Mouse (Mus musculus): ENCODE measurements around the gene Ercc4.

Ercc4 gene

GRCm38 (mm10) chr16:13147810-13148555 lies 38.5 kb downstream of the Ercc4 start:
- no peak for DNase-seq

DNA sequence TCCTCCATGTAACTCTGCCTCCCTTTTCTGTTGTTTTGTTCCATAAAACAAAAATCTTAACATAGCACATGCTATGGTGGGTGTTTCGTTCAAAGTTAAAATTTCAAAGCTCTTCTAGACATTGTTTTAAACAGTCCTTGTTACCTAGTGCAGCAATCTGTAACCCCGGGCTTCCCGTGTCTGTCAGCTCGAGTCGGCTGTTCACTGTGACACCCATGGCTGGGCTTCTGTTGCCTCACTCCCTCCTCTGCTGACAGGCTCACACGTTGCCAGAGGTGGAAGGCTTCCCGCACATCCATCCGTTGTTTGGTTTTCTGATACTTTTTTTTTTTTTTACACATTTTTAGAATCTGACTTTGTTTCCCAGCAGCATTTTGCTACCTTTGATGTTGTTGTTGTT lies 40.5 kb downstream of the Ercc4 start:
- no peak for DNase-seq

DNA sequence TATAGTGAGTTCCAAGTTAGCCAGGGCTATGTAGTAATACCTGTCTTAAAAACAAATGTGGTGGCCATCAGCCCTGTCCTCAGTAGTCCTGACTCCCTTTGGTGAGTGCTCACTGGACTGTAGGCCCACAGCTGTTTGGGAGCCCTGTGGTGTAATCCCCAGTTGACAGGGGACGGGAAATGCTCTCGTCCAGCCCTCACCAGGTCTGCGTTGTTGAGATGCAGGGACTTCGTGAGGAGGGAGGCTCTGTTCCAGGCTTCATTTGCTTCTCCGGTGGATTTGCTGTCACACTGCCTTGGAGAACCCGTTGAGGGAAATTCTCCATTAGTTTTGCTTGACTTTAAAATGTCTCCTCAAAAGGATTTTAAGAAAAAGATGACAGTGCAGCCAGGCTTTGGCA lies 41.3 kb downstream of the Ercc4 start:
- DNase-seq: no peak

- DNase-seq: no peak
Measured at GRCm38 (mm10) chr16:13152475-13152874, 43.0 kb downstream of the Ercc4 start.

DNA sequence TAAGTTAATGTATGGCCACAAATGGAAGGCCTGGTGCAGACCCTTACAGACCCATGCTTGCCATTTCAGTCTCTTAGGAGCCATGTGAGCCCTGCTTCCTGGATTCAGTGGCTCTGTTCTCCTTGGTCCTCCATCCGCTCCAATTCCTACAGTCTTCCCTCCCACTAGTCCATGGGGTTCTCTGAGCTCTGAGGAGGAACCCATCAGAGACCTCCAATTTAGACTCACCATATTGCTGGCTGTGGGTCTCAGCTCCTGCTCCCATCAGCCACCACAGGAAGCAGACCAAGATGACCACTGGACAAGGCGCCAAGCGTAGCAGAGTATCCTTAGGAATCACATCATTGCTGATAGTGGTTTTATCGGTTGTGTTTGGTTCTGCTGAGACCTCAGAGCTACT lies 43.7 kb downstream of the Ercc4 start:
- DNase-seq: no peak

GRCm38 (mm10) chr16:13154352-13154751 lies 44.9 kb downstream of the Ercc4 start:
- DNase-seq: no peak

DNA sequence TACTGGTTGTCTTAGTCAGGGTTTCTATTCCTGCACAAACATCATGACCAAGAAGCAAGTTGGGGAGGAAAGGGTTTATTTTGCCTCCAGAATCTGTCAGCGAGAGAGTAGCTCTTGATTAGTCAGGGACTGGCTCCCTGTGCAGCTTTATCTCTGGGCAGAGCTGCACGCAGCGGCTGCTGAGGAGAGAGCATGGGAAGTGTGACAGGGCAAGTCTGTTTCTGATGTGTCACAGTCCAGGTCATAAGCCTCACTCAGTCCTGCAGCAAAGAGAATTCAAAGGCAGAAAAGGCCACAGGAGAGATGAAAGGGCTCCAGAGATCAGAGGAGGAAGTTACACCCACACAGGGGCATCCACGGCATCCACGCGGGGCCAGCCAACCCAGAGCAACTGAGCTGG lies 47.8 kb downstream of the Ercc4 start:
- no peak for DNase-seq

- no peak for DNase-seq
Measured at GRCm38 (mm10) chr16:13158153-13158670, 48.7 kb downstream of the Ercc4 start.

DNA sequence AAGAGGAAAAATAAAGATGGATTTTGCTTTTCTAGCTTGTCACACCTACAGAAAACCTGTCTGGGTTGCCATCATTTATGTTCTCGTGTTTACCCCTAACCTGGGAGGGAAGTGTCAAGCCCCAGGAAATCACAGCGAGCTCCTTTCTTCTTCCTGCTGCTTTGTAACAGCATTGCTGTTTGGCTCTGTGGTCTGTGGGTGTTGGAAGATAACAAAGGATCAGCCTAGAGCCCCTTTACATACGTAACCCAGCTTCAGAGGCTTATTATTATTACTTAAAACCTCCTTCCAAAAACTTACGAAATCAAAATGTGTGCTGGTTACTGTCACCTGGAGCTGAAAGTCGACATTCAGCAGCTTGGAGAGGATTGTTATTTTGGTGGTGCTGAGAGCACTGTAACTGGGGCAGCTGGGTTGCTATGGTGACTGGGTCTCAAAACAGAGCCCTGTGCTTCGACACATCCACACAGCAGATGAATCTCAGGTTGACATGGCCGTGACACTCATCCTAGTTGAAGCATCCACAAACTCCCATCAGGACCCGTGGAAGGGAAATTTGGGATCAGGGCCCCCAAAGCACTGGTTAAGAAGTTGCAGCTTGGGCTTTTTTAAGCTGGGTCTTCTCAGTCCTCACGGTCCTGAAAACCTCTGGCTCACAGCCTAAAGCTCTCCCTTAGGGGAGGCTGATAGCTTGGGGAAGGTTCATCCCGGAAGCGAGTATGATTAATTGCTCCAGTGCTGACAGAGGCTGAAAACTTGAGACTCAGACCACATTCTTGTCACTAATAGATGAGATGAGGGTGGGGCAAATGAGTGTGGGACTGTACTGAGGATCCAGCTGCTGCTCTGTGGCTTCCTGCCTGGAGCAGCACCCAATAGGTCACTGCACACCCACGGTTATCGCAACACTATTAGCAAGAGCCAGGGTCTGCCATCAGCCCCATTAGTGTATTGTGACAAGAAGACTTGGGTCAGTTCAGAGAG lies 49.7 kb downstream of the Ercc4 start:
- no peak for DNase-seq

DNA sequence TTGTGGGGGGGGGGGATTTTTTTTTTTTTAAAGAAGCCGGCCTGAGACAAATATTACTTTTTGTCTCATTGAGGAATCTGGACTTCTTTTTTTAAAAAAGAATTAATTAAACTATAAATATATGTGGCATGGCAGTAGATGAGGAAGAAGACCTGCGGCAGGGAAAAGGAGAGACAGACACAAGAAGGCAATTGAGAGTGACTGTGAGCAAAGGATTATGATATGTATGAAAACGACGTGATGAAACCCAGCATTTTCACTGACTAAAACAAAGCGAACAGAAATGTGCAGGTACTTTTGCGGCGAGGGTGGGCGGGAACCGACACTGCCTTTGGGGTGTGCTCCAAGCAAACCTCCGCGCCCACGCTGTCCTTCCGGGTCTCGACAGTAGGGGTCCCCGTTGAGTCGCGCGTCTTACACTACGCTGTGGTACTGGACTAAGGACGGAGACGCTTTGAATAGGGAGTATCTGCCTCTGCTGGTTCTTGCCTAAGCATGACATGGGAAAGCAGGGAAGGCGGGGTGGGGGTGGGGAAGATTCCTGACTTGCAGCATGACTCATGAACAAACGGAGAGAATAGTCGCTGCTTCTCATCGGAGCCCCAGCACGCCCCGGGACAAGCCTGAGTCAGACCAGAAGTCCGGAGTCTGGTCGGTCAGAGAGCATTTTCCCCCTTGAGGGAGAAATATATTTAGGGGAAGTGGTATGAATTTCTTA lies 50.6 kb downstream of the Ercc4 start:
- DNase-seq: peak; percentile 86 to 91

GRCm38 (mm10) chr16:13161516-13161915 lies 52.0 kb downstream of the Ercc4 start:
- no peak for DNase-seq

- DNase-seq: no peak
Measured at GRCm38 (mm10) chr16:13167731-13168130, 58.2 kb downstream of the Ercc4 start.

- DNase-seq: no peak
Measured at GRCm38 (mm10) chr16:13173055-13173742, 63.7 kb downstream of the Ercc4 start.

DNA sequence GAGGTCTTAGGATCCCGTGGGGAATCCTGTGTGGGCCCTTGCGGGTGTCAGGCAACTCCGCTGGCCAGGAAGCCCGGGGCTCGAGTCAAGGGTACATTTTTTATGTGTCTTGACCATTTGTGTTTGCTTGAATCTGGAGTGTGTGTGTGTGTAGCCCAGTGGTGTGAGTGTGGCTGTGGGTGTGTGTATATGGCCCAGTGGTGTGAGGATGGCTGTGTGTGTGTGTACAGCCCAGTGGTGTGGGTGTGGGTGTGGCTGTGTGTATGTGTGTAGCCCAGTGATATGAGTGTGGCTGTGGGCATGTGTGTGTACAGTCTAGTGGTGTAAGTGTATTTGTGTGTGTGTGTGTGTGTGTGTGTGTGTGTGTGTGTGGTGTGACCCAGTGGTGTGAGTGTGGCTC lies 73.0 kb downstream of the Ercc4 start:
- no peak for DNase-seq

GRCm38 (mm10) chr16:13183182-13183742 lies 73.8 kb downstream of the Ercc4 start:
- no peak for DNase-seq

DNA sequence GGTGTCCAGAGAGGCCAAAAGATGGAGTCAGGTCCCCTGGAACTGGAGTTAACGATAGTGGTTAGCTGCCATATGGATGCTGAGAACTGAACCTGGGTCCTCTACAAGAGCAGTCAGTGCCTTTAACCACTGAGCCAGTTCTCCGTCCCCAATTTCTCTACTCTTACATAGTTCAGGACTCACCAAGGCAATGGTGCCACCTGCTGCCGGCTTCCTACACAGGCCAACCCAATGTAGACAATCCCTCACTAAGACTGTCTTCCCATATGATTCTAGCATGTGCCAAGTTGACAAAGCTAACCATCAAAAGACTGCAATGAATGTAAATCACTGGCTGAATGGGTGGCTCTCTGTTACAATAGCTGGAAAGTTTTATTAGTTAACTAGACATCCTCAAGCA lies 74.9 kb downstream of the Ercc4 start:
- DNase-seq: no peak

GRCm38 (mm10) chr16:13189430-13190107 lies 80.1 kb downstream of the Ercc4 start:
- DNase-seq: no peak

DNA sequence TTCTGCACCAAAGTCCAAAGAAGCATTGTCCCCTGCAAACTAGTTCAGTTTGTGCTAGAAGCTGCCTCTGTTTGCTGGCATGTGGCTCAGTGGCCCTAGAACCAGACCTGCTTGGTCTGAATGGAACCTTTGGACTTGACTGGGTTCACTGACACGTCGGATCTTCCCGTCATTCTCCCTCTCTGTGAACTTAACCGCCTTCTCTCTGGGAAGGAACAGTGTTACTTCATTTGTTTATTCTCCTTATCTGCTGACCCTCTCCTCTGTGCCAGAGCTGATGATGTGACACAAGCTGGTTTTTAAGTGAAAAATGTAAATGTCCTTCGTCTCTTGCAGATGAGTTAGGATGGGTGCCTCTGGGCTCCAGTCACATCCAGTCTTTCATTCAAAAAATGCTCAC lies 81.0 kb downstream of the Ercc4 start:
- no peak for DNase-seq

DNA sequence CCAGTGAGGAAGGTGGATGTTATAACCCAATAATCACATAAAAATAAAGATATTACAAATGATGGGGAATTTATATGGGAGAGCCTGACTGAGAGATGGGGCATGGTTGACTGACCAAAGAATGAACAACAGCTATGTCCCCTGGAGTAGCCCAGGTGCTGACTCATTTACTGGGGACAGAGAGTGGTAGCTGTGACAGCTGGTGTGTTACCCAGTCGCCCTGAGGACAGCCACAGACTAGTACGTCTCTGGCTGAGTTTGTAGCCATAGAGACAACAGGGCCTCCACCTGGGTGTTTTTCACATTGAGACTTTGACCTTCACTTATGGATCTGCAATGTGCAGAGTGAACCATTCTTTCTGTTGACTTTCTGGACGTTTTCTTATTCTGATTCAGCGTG lies 81.7 kb downstream of the Ercc4 start:
- no peak for DNase-seq

DNA sequence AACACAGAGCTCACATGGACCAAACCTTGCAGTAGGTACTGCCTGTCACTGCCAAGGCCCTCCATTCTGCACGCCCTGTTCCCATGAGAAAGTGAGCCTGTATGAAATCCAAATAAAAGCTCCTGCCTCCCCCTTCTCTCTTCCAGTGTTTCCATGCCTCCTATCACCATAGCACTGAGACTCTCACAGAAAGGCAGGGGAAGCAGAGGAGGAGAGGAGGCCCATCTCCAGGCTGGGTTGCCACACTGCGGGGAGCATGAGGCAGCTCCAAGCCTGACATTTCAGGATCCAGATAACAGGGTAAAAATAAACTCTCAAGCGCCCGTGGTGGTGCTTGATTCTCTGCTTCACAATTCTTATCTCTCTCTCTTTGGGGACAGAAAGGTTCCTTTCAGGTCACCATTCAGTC lies 84.2 kb downstream of the Ercc4 start:
- no peak for DNase-seq

DNA sequence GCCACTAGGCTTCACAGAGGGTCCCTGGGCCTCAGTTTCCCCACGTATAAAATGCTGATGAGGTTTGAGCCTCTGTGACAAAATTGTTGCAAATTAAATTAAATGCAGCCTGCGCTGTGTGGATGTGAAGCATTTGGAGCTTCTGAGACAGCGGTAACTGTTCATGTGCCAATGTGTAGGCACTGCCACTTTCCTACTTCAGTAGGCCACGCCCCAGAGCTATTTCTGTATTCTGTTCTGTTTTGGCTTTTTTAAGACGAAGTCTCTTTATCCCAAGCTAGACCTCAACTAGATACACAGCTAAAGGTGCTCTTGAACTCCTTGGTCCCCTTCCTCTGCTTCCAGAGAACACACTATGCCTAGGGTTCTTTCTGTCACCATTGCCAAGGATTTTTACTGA lies 85.4 kb downstream of the Ercc4 start:
- DNase-seq: no peak

Data from thymus, postnatal 36 days (tissue).